8 mouse cellular contexts compared by ENCODE assay signal in genomic region chr3:36863881-36864280, GRCm38 (mm10). TPM values are rescaled to one million over a fixed set of nuclear protein-coding genes. Genes with fewer than 3 reads are reported as not detected.
DNase-seq lines count a peak whose midpoint lies in the region; ATAC-seq and TF ChIP-seq lines count a peak whose summit lies in the region.

No protein-coding gene starts in this region.

- peak overlapping the region; percentile 84 for H3K9ac ChIP-seq in lung, embryonic 16.5 days (ENCODE audit: low read length)
- peak overlapping the region; percentile 87 for H3K9ac ChIP-seq in embryonic facial prominence, embryonic 14.5 days (ENCODE audit: low read depth, low read length)
- H3K9ac ChIP-seq in intestine, postnatal 0 days (ENCODE audit: low read depth, low read length): peak overlapping the region; percentile 87; the same call in 1 of the 2 replicates
- H3K9ac ChIP-seq in neural tube, embryonic 14.5 days (replicated peaks; ENCODE audit: low read depth, low read length): peak overlapping the region; percentile 91

- WGBS in lung, embryonic 16.5 days: 45% methylated on average over 4 of the region's 4 CpGs
- WGBS in embryonic facial prominence, embryonic 14.5 days: 64% methylated on average over 4 of the region's 4 CpGs
- 48% methylated on average over 4 of the region's 4 CpGs for WGBS in intestine, postnatal 0 days
- WGBS in neural tube, embryonic 14.5 days: 80% methylated on average over 4 of the region's 4 CpGs

- H3K4me2 ChIP-seq in lung, embryonic 16.5 days (ENCODE audit: low read depth, low read length): peak overlapping the region; percentile 67
- H3K4me2 ChIP-seq in embryonic facial prominence, embryonic 14.5 days (ENCODE audit: low read depth, low read length): peak overlapping the region; percentile 71
- peak overlapping the region; percentile 76 for H3K4me2 ChIP-seq in intestine, postnatal 0 days (replicated peaks; ENCODE audit: low read depth)
- peak overlapping the region; percentile 58 for H3K4me2 ChIP-seq in neural tube, embryonic 14.5 days (ENCODE audit: low read depth, low read length)

- peaks cover 15% of the 10 kb centered on the region; the same call in 1 of the 2 replicates for H3K36me3 ChIP-seq in lung, embryonic 16.5 days (ENCODE audit: control insufficient read depth, insufficient read depth, low read length)
- peaks cover 32% of the 10 kb centered on the region for H3K36me3 ChIP-seq in embryonic facial prominence, embryonic 14.5 days (ENCODE audit: control insufficient read depth, insufficient read depth, low read length)
- peaks cover 19% of the 10 kb centered on the region for H3K36me3 ChIP-seq in intestine, postnatal 0 days (ENCODE audit: control insufficient read depth, insufficient read depth)
- no peaks in the 10 kb centered on the region for H3K36me3 ChIP-seq in neural tube, embryonic 14.5 days (ENCODE audit: control insufficient read depth, insufficient read depth, low read length)

- H3K4me1 ChIP-seq in lung, embryonic 16.5 days (replicated peaks; ENCODE audit: control insufficient read depth, insufficient read depth, low read length): peaks cover 4% of the 10 kb centered on the region
- H3K4me1 ChIP-seq in embryonic facial prominence, embryonic 14.5 days (ENCODE audit: control insufficient read depth, insufficient read depth, low read length): peaks cover 5% of the 10 kb centered on the region
- no peaks in the 10 kb centered on the region for H3K4me1 ChIP-seq in intestine, postnatal 0 days (replicated peaks; ENCODE audit: control insufficient read depth, insufficient read depth, low read length)
- peaks cover 5% of the 10 kb centered on the region for H3K4me1 ChIP-seq in neural tube, embryonic 14.5 days (ENCODE audit: control insufficient read depth, insufficient read depth, low read length)

- H3K4me3 ChIP-seq in lung, embryonic 16.5 days (ENCODE audit: low read length): peak overlapping the region; percentile 76
- peak overlapping the region; percentile 66 for H3K4me3 ChIP-seq in embryonic facial prominence, embryonic 14.5 days (ENCODE audit: low read depth, low read length)
- peak overlapping the region; percentile 80 for H3K4me3 ChIP-seq in intestine, postnatal 0 days (ENCODE audit: low read depth, low read length)
- H3K4me3 ChIP-seq in neural tube, embryonic 14.5 days (ENCODE audit: low read depth, low read length): peak overlapping the region; percentile 73

- H3K27me3 ChIP-seq in lung, embryonic 16.5 days (ENCODE audit: control insufficient read depth, insufficient read depth, low read depth, low read length): no peaks in the 10 kb centered on the region
- H3K27me3 ChIP-seq in embryonic facial prominence, embryonic 14.5 days (replicated peaks; ENCODE audit: control insufficient read depth, insufficient read depth, low read length): no peaks in the 10 kb centered on the region
- H3K27me3 ChIP-seq in intestine, postnatal 0 days (replicated peaks; ENCODE audit: control insufficient read depth, insufficient read depth, low read length): no peaks in the 10 kb centered on the region
- no peaks in the 10 kb centered on the region for H3K27me3 ChIP-seq in neural tube, embryonic 14.5 days (ENCODE audit: control insufficient read depth, insufficient read depth, low read length)

- DNase-seq in lung, postnatal 14 days: no peak
- no peak for DNase-seq in embryonic facial prominence, embryonic 14.5 days (ENCODE audit: low spot score)
- DNase-seq in spleen, postnatal 4 days (ENCODE audit: low spot score in 2 of 2): no peak
- no peak for DNase-seq in adrenal gland, adult 2 months
- DNase-seq in yolk sac, embryonic 10.5 days (ENCODE audit: low spot score): no peak

- no peak for ATAC-seq in lung, embryonic 16.5 days (ENCODE audit: low read depth)
- ATAC-seq in embryonic facial prominence, embryonic 14.5 days (ENCODE audit: low read depth): no peak
- no peak for ATAC-seq in intestine, postnatal 0 days
- no peak for ATAC-seq in neural tube, embryonic 14.5 days (ENCODE audit: low read depth)

- no peaks in the 10 kb centered on the region for H3K9me3 ChIP-seq in lung, embryonic 16.5 days (ENCODE audit: control insufficient read depth, low read length)
- no peaks in the 10 kb centered on the region for H3K9me3 ChIP-seq in embryonic facial prominence, embryonic 14.5 days (ENCODE audit: control insufficient read depth, low read length)
- H3K9me3 ChIP-seq in intestine, postnatal 0 days (ENCODE audit: control insufficient read depth): no peaks in the 10 kb centered on the region
- no peaks in the 10 kb centered on the region for H3K9me3 ChIP-seq in neural tube, embryonic 14.5 days (ENCODE audit: control insufficient read depth, low read length)

- no peak overlapping the region for H3K27ac ChIP-seq in lung, embryonic 16.5 days (ENCODE audit: low read length)
- H3K27ac ChIP-seq in embryonic facial prominence, embryonic 14.5 days (replicated peaks; ENCODE audit: low read depth, low read length): no peak overlapping the region
- H3K27ac ChIP-seq in intestine, postnatal 0 days (ENCODE audit: low read depth, low read length): peak overlapping the region; percentile 89; the same call in 1 of the 2 replicates
- H3K27ac ChIP-seq in neural tube, embryonic 14.5 days (ENCODE audit: low read depth, low read length): no peak overlapping the region

- no peak for TF ChIP-seq CTCF in intestine, postnatal 0 days (IDR thresholded peaks at IDR 0.05; ENCODE audit: low read depth)

RNA-seq across cellular contexts. Expression of gene 4932438A13Rik, which starts 1.0 kb away (rescaled TPM):
- polyA plus RNA-seq in lung, embryonic 16.5 days (2015; fragmentation: Nextera tagmentation; extraction: Ambion mirVana): 49.4 and 53.0 TPM in 2 replicates
- polyA plus RNA-seq in embryonic facial prominence, embryonic 14.5 days (2014; fragmentation: Nextera tagmentation; extraction: Ambion mirVana): 61.5 and 68.4 TPM in 2 replicates
- 28.5 and 32.2 TPM in 2 replicates for polyA plus RNA-seq in intestine, postnatal 0 days (2015; fragmentation: Nextera tagmentation; extraction: Ambion mirVana)
- polyA plus RNA-seq in neural tube, embryonic 14.5 days (2014; fragmentation: Nextera tagmentation; extraction: Ambion mirVana): 104 and 120 TPM in 2 replicates
- total RNA-seq in adrenal gland, adult 2 months (2021): 10 to 100 TPM; 34.7 to 46.0 TPM
- polyA plus RNA-seq in adrenal gland, adult 2 months (2012; rRNA removed): 3.1 and 3.2 TPM in 2 replicates
